Mouse (Mus musculus): Measurements from ENCODE around the gene Fkbp1b. TPM values are rescaled to one million over a fixed set of nuclear protein-coding genes. Genes with fewer than 3 reads are reported as not detected.
A peak's percentile ranks its signal among the peaks of the same experiment; 100 is the strongest.
"Not testable (repeated sequence)": the region's sequence is repeated elsewhere in the genome, so short reads cannot be mapped to it uniquely, and the experiment has no call there.

The Fkbp1b gene
- polyA plus RNA-seq, 1 experiment = 0.68 TPM

DNA sequence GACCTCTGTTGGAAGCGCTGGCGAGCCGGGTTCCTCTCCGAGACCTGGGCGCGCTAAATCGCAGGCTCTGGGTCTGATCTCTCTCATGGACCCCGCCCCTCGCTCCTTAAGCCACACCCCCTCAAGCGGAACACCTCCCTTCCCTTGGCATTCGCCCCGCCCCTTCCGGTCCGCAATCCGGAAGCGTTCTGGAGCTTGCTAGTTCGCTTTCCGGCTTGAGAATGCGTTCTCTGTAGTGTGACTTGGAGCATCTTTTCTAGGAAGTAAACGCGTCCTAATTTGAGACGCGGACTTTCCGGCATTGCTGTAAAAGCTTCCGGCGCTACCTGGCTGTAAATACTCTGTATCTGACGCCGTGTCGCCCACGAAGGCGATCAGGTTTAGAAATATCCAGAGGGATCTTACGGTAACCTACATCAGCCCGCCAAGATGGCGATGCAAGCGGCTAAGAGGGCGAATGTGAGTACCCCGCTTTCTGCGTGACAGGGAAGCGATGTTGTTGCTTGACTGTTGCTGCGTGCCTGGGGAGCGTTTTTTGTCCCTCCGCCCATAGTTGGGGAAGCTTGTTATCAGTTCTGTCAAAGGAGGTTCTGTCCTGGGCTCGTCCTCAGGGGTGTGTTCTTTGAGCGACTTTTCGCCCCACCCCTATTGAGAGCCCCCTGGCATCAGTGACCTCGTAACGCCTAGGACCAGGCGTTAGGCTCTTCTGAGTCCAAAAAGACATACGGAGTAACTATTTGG lies 23.9 kb downstream of the Fkbp1b start, which contains the start of gene Sf3b6:
TSS of gene Sf3b6 (plus strand) at position 184 of the 741 bp plus-strand sequence.
- no peaks in the 10 kb centered on the region for H3K36me3 ChIP-seq (ENCODE audit: control insufficient read depth, insufficient read depth, low read length)

GRCm38 (mm10) chr12:4816680-4817360 lies 24.6 kb downstream of the Fkbp1b start:
- TF ChIP-seq CTCF (IDR thresholded peaks at IDR 0.05; ENCODE audit: control insufficient read depth, insufficient read depth, insufficient replicate concordance, low read depth, low read length) (no peak), POLR2A (IDR thresholded peaks at IDR 0.05; ENCODE audit: control insufficient read depth, low read depth, low read length) (no peak)
- Histone ChIP-seq H3K27me3 (ENCODE audit: control insufficient read depth, insufficient read depth, low read length) (no peaks in the 10 kb centered on the region), H3K36me3 (ENCODE audit: control insufficient read depth, insufficient read depth, low read length) (no peaks in the 10 kb centered on the region), H3K4me3 (ENCODE audit: control insufficient read depth, low read depth, low read length) (peak overlapping the region; percentile 92), H3K4me1 (ENCODE audit: control insufficient read depth, insufficient read depth, low read length) (no peaks in the 10 kb centered on the region; the same call in 1 of the 2 replicates), H3K27ac (ENCODE audit: control insufficient read depth, insufficient read depth, low read depth, low read length) (peak overlapping the region; percentile 50)

More for the DNA sequence above, 23.9 kb downstream of the Fkbp1b start, which contains the start of gene Sf3b6:
- TF ChIP-seq POLR2A (IDR thresholded peaks at IDR 0.05; ENCODE audit: control insufficient read depth, low read depth, low read length) (peak; percentile 74), CTCF (IDR thresholded peaks at IDR 0.05; ENCODE audit: control insufficient read depth, insufficient read depth, insufficient replicate concordance, low read depth, low read length) (no peak)
- H3K4me1 ChIP-seq (ENCODE audit: control insufficient read depth, insufficient read depth, low read length) = no peaks in the 10 kb centered on the region; the same call in 1 of the 2 replicates
- H3K27me3 ChIP-seq (ENCODE audit: control insufficient read depth, insufficient read depth, low read length) = no peaks in the 10 kb centered on the region
- peak within 1 kb of the TSS; percentile 50 for H3K27ac ChIP-seq (ENCODE audit: control insufficient read depth, insufficient read depth, low read depth, low read length)
- peak within 1 kb of the TSS; percentile 92 for H3K4me3 ChIP-seq (ENCODE audit: control insufficient read depth, low read depth, low read length)

DNA sequence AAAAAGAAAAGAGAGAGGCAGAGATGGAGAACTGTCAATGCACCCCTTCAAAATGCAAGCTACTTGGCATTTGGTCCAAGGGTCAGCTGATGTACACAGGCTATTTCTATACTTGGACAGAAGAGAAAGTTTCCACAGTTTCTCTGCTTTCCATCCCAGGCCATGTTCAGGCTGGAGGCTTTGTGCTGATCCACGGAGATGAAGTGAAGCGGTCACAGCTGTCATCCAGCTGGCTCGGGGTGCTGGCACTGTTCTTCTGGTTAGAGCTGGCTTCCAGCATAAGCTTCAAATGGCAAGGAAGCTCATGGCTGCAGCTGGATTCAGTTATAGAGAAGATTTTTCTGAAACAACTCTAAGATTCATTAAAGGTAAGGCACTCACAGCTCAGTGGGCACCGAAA lies 27.8 kb downstream of the Fkbp1b start:
- H3K27me3 ChIP-seq (ENCODE audit: control insufficient read depth, insufficient read depth, low read length) = no peaks in the 10 kb centered on the region
- no peak overlapping the region for H3K4me3 ChIP-seq (ENCODE audit: control insufficient read depth, low read depth, low read length)
- H3K36me3 ChIP-seq (ENCODE audit: control insufficient read depth, insufficient read depth, low read length) = no peaks in the 10 kb centered on the region
- TF ChIP-seq POLR2A (IDR thresholded peaks at IDR 0.05; ENCODE audit: control insufficient read depth, low read depth, low read length) (no peak), CTCF (IDR thresholded peaks at IDR 0.05; ENCODE audit: control insufficient read depth, insufficient read depth, insufficient replicate concordance, low read depth, low read length) (no peak)
- no peaks in the 10 kb centered on the region; the same call in 1 of the 2 replicates for H3K4me1 ChIP-seq (ENCODE audit: control insufficient read depth, insufficient read depth, low read length)
- H3K27ac ChIP-seq (ENCODE audit: control insufficient read depth, insufficient read depth, low read depth, low read length) = no peak overlapping the region

DNA sequence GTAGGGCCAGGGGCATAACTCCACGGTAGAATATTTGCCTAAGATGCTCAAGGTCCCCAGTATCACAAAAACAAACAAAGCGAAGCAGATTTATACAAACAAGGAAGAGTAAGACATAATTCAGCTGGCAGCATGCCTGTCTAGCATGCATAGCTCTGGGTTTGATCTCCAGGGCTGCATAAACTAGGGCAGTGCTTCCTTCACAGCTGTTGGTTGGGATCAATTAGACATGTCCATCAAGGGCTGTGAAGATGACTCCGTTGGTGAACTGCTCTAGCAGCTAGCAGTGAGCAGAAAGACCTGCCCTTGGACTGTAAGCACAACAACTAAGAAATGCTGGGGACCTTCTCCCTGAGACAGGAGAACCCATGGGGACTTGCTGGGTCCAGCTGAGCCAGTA lies 29.7 kb downstream of the Fkbp1b start:
- no peak for TF ChIP-seq POLR2A (IDR thresholded peaks at IDR 0.05; ENCODE audit: control insufficient read depth, low read depth, low read length)
- TF ChIP-seq CTCF (IDR thresholded peaks at IDR 0.05; ENCODE audit: control insufficient read depth, insufficient read depth, insufficient replicate concordance, low read depth, low read length) = no peak
- Histone ChIP-seq H3K4me1 (ENCODE audit: control insufficient read depth, insufficient read depth, low read length) (no peaks in the 10 kb centered on the region; the same call in 1 of the 2 replicates), H3K4me3 (ENCODE audit: control insufficient read depth, low read depth, low read length) (no peak overlapping the region), H3K36me3 (ENCODE audit: control insufficient read depth, insufficient read depth, low read length) (no peaks in the 10 kb centered on the region), H3K27ac (ENCODE audit: control insufficient read depth, insufficient read depth, low read depth, low read length) (no peak overlapping the region), H3K27me3 (ENCODE audit: control insufficient read depth, insufficient read depth, low read length) (no peaks in the 10 kb centered on the region)

DNA sequence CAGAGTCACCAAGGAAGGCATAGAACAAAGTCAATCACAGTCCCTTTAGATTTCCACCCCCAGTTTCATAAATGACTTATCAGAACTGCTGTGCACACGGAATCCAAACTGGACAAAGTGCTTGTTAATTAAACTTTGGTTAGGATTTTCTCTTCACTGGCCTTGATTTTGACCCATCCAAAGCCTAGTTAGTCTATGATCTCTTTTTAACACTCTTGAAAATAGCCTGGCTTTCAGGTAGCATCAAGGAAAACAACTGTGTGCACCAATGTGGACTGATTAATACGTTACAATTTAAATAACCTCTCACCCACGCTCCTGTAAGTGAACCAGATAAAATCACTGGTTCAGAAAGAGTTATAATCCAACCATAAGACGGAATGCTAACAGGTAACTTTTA lies 30.4 kb downstream of the Fkbp1b start:
- Histone ChIP-seq H3K27ac (ENCODE audit: control insufficient read depth, insufficient read depth, low read depth, low read length) (no peak overlapping the region), H3K4me1 (ENCODE audit: control insufficient read depth, insufficient read depth, low read length) (no peaks in the 10 kb centered on the region), H3K27me3 (ENCODE audit: control insufficient read depth, insufficient read depth, low read length) (no peaks in the 10 kb centered on the region), H3K4me3 (ENCODE audit: control insufficient read depth, low read depth, low read length) (no peak overlapping the region), H3K36me3 (ENCODE audit: control insufficient read depth, insufficient read depth, low read length) (no peaks in the 10 kb centered on the region)
- TF ChIP-seq CTCF (IDR thresholded peaks at IDR 0.05; ENCODE audit: control insufficient read depth, insufficient read depth, insufficient replicate concordance, low read depth, low read length) (no peak), POLR2A (IDR thresholded peaks at IDR 0.05; ENCODE audit: control insufficient read depth, low read depth, low read length) (no peak)

DNA sequence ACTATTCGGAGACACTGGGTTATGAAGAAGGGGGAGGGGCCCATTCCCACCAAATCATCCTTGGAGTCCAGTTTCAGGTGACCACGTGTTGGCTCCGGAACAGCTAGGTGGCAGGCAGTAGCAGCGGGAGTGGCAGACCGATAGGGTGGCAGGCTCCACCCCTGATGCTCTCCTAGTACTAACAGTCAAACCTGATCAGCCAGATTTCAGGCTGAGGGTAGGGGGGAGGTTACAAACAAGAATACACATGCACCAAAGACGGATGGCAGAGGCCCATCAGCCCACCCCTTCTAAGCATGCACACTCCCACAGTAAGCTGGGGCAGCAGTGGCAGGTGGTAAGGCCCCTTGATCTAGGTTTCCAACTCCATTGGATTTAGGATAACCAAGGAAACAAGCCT lies 43.9 kb downstream of the Fkbp1b start:
- H3K4me1 ChIP-seq (ENCODE audit: control insufficient read depth, insufficient read depth, low read length); H3K4me3 ChIP-seq (ENCODE audit: control insufficient read depth, low read depth, low read length); H3K27ac ChIP-seq (ENCODE audit: control insufficient read depth, insufficient read depth, low read depth, low read length); H3K27me3 ChIP-seq (ENCODE audit: control insufficient read depth, insufficient read depth, low read length); H3K36me3 ChIP-seq (ENCODE audit: control insufficient read depth, insufficient read depth, low read length): not testable (repeated sequence)

DNA sequence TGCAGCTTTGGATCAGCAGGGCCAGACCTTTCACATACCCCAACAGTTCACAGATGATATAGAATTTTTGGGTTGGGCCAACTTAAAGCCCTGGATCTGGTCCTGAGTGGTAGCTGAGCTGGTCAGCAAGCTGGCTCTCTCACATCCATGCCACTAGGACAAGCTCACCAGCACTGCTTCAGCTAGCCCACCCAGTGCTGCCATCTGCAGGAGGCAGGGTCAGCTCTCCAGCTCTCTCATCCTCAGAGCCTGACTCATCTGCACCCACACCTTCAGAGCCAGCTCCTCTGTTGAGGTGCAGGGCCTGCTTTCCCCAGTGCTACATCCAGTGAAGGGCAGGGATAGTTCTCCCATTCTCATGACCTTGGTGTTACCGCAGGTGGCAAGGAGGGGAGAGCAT lies 47.7 kb downstream of the Fkbp1b start:
- TF ChIP-seq CTCF (IDR thresholded peaks at IDR 0.05; ENCODE audit: control insufficient read depth, insufficient read depth, insufficient replicate concordance, low read depth, low read length) = no peak
- no peak for TF ChIP-seq POLR2A (IDR thresholded peaks at IDR 0.05; ENCODE audit: control insufficient read depth, low read depth, low read length)
- no peak overlapping the region for H3K27ac ChIP-seq (ENCODE audit: control insufficient read depth, insufficient read depth, low read depth, low read length)
- no peaks in the 10 kb centered on the region for H3K4me1 ChIP-seq (ENCODE audit: control insufficient read depth, insufficient read depth, low read length)
- H3K36me3 ChIP-seq (ENCODE audit: control insufficient read depth, insufficient read depth, low read length) = no peaks in the 10 kb centered on the region
- H3K4me3 ChIP-seq (ENCODE audit: control insufficient read depth, low read depth, low read length) = no peak overlapping the region
- no peaks in the 10 kb centered on the region for H3K27me3 ChIP-seq (ENCODE audit: control insufficient read depth, insufficient read depth, low read length)

DNA sequence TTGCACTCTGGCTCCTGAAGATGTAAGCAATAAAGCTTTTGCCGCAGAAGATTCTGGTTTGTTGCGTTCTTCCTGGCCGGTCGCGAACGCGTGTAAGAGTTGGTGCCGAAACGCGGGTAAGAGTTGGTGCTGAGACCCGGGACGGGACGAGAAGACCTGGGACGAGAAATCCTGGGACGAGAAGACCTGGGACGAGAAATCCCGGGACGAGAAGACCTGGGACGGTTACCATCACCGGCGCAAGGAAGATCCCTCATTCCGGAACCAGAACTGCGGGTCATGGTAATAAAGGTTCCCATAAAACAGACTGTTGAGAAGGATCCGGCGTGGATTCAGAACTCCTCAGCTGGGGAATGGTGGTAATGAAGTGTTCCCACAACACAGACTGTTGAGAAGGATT lies 53.3 kb downstream of the Fkbp1b start:
- H3K4me1 ChIP-seq (ENCODE audit: control insufficient read depth, insufficient read depth, low read length); H3K27ac ChIP-seq (ENCODE audit: control insufficient read depth, insufficient read depth, low read depth, low read length); H3K36me3 ChIP-seq (ENCODE audit: control insufficient read depth, insufficient read depth, low read length); H3K27me3 ChIP-seq (ENCODE audit: control insufficient read depth, insufficient read depth, low read length); H3K4me3 ChIP-seq (ENCODE audit: control insufficient read depth, low read depth, low read length): not testable (repeated sequence)
